Mouse (Mus musculus): ENCODE data around the gene Usp30. TPM values are rescaled to one million over a fixed set of nuclear protein-coding genes. Genes with fewer than 3 reads are reported as not detected.

Usp30 gene
- polyA plus RNA-seq, 1 experiment from 2014 or later = 20.0 TPM

DNA sequence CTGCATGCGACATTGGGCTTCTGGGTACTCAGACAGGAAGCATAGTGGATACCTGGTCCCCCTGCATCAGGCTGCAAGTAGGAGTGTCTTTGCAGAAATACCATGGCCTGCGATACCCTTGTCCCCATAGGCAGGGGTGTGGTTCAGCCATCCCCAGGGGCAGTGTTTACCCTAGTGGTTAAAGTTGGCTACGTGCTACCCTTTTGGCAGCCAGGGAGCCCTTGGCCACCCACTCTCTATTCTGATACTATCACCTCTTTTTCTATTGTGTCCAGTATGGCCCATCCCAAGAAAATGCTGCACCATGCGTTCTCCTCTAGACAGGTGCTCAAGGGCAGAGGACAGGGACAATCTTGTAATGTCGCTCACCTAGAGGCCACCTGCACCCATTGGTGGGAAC is 89.5 kb downstream of the Usp30 start:
- Histone ChIP-seq H3K36me3 (ENCODE audit: control insufficient read depth, insufficient read depth, low read length) (no peaks in the 10 kb centered on the region), H3K27ac (replicated peaks; ENCODE audit: low read depth, low read length) (no peak overlapping the region), H3K9me3 (ENCODE audit: control insufficient read depth, low read length) (no peaks in the 10 kb centered on the region), H3K4me1 (ENCODE audit: control insufficient read depth, insufficient read depth, low read length) (no peaks in the 10 kb centered on the region), H3K27me3 (ENCODE audit: control insufficient read depth, insufficient read depth, low read length) (no peaks in the 10 kb centered on the region), H3K9ac (replicated peaks; ENCODE audit: low read length) (no peak overlapping the region), H3K4me3 (replicated peaks; ENCODE audit: low read depth, low read length) (no peak overlapping the region), H3K4me2 (ENCODE audit: low read length) (no peak overlapping the region)
- DNase-seq (no peak), ATAC-seq (ENCODE audit: low FRiP score, low TSS enrichment) (no peak)
- WGBS = 83% methylated on average over 5 of the region's 5 CpGs

DNA sequence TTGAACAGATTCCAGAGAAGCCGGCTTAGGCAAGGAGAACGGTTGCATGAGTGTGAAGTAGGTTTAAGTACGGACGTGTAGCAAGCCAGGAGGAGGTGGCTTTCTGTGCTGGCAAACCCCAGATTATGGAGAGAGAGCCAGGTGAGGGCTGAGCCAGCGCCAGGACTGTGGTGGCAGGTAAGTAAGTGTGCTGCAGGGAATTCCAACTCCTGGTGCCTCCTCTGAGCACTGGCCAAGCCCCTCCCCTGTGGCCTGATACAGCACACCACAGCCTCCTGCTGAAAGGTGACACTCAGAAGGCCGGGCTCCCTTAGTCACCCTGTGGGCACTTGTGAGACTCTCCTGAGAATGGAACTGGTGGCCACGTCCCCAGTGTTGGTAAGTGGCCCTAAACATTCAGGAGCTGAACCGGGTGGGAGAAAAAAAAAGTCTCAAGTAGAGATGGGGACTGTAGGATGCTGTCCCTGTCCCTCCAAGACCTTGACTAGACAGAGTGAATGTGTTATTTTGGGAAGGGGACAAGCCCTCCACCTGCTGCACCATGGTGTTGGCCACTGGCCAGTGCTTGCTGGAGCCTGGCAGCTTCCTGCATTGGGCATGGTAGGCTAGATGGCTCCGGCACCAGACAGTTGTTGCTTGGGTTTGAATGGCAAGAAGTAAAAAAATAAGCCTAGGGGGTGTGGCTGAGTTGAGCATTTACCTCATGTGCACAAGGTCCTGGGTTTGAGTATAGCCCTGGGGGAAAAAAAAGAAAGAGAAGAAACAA is 90.1 kb downstream of the Usp30 start:
- H3K9ac ChIP-seq (replicated peaks; ENCODE audit: low read length) = no peak overlapping the region
- no peak for DNase-seq
- no peaks in the 10 kb centered on the region for H3K4me1 ChIP-seq (ENCODE audit: control insufficient read depth, insufficient read depth, low read length)
- H3K9me3 ChIP-seq (ENCODE audit: control insufficient read depth, low read length) = no peaks in the 10 kb centered on the region
- H3K4me2 ChIP-seq (ENCODE audit: low read length) = no peak overlapping the region
- H3K4me3 ChIP-seq (replicated peaks; ENCODE audit: low read depth, low read length) = no peak overlapping the region
- no peak for ATAC-seq (ENCODE audit: low FRiP score, low TSS enrichment)
- no peak overlapping the region for H3K27ac ChIP-seq (replicated peaks; ENCODE audit: low read depth, low read length)
- WGBS = 72% methylated on average over 9 of the region's 9 CpGs
- no peaks in the 10 kb centered on the region for H3K27me3 ChIP-seq (ENCODE audit: control insufficient read depth, insufficient read depth, low read length)
- no peaks in the 10 kb centered on the region for H3K36me3 ChIP-seq (ENCODE audit: control insufficient read depth, insufficient read depth, low read length)

DNA sequence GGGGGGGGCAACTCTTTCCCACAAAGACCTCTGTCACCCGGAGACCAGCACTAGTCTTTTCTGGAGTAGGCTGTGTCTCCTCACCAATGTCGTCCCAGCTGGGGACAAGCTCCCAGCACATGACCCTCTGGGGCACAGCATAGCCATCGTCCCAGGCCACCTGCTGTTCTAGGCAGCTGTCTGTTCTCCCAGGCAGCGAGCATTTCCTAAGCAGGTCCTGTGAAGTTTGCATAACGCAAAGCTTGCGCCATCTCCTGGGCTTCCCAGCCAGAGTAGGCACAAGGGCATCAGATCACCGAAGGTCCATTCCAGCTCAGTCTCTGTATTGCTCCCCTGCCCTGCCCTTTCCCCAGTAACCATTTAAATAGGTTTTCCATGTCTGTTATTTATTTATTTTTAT is 92.0 kb downstream of the Usp30 start:
- Histone ChIP-seq H3K4me3 (replicated peaks; ENCODE audit: low read depth, low read length) (no peak overlapping the region), H3K4me1 (ENCODE audit: control insufficient read depth, insufficient read depth, low read length) (no peaks in the 10 kb centered on the region), H3K27ac (replicated peaks; ENCODE audit: low read depth, low read length) (no peak overlapping the region), H3K9me3 (ENCODE audit: control insufficient read depth, low read length) (no peaks in the 10 kb centered on the region), H3K36me3 (ENCODE audit: control insufficient read depth, insufficient read depth, low read length) (no peaks in the 10 kb centered on the region), H3K4me2 (ENCODE audit: low read length) (no peak overlapping the region), H3K9ac (replicated peaks; ENCODE audit: low read length) (no peak overlapping the region), H3K27me3 (ENCODE audit: control insufficient read depth, insufficient read depth, low read length) (no peaks in the 10 kb centered on the region)
- 46% methylated on average over 7 of the region's 7 CpGs for WGBS
- ATAC-seq (ENCODE audit: low FRiP score, low TSS enrichment) (no peak), DNase-seq (no peak)

DNA sequence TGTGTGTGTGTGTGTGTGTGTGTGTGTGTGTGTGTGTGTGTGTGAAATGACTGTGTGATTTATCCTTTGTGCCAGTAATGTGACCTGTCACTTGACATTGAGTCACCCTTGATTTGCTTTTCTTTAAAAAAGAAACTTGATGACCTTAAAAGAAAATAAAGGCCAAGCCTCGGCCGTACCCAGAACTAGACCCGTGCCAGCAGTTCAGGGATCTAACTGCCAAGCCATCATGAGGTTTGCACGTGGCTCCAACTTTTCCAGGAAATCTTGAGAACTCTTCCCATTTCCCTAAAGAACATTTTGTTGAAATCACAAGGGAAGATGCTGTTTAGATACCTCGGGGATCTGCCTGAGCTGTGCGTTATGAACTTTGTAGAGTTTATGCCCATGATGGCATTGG is 96.2 kb downstream of the Usp30 start:
- Histone ChIP-seq H3K27me3 (ENCODE audit: control insufficient read depth, insufficient read depth, low read length) (no peaks in the 10 kb centered on the region), H3K27ac (replicated peaks; ENCODE audit: low read depth, low read length) (no peak overlapping the region), H3K4me2 (ENCODE audit: low read length) (no peak overlapping the region), H3K9ac (replicated peaks; ENCODE audit: low read length) (no peak overlapping the region), H3K36me3 (ENCODE audit: control insufficient read depth, insufficient read depth, low read length) (no peaks in the 10 kb centered on the region), H3K9me3 (ENCODE audit: control insufficient read depth, low read length) (no peaks in the 10 kb centered on the region), H3K4me1 (ENCODE audit: control insufficient read depth, insufficient read depth, low read length) (no peaks in the 10 kb centered on the region), H3K4me3 (replicated peaks; ENCODE audit: low read depth, low read length) (no peak overlapping the region)
- 79% methylated on average over 6 of the region's 6 CpGs for WGBS
- DNase-seq (no peak), ATAC-seq (ENCODE audit: low FRiP score, low TSS enrichment) (no peak)

DNA sequence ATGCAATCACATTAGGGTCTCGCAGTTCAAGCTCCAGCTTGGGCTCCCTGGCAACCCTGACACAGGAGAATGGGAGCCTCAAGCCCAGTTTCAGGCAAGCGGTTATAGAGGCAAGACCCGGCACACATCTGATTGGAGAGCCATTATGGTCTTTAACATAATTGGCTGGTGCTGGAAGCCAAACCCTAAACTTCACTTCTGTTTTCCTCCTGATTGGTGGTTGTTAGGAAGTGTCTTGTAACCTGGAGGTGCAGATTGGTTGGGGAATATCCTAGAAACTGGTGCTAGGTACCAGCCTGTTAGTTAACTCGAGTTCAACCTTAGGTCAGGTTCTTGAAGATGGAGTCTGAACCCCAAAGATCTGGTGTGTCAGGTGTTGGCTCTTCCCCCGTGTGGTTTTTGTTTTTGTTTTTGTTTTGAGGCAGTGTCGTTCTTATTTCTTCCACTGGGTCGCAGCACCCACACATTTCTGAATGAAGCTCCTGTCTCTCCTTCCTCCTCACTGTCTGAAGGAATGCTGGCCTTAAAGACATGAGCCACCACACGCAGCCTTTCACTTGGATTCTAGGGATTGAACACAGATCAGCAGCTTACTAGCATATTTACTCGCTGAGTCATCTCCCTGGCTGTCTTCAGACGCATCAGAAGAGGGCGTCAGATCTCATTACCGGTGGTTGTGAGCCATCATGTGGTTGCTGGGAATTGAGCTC is 97.0 kb downstream of the Usp30 start:
- DNase-seq = no peak
- H3K4me1 ChIP-seq (ENCODE audit: control insufficient read depth, insufficient read depth, low read length) = no peaks in the 10 kb centered on the region
- H3K4me3 ChIP-seq (replicated peaks; ENCODE audit: low read depth, low read length) = no peak overlapping the region
- 54% methylated on average over 12 of the region's 12 CpGs for WGBS
- no peak overlapping the region for H3K4me2 ChIP-seq (ENCODE audit: low read length)
- no peak overlapping the region for H3K27ac ChIP-seq (replicated peaks; ENCODE audit: low read depth, low read length)
- no peaks in the 10 kb centered on the region for H3K27me3 ChIP-seq (ENCODE audit: control insufficient read depth, insufficient read depth, low read length)
- H3K36me3 ChIP-seq (ENCODE audit: control insufficient read depth, insufficient read depth, low read length) = no peaks in the 10 kb centered on the region
- no peaks in the 10 kb centered on the region for H3K9me3 ChIP-seq (ENCODE audit: control insufficient read depth, low read length)
- no peak for ATAC-seq (ENCODE audit: low FRiP score, low TSS enrichment)
- no peak overlapping the region for H3K9ac ChIP-seq (replicated peaks; ENCODE audit: low read length)

DNA sequence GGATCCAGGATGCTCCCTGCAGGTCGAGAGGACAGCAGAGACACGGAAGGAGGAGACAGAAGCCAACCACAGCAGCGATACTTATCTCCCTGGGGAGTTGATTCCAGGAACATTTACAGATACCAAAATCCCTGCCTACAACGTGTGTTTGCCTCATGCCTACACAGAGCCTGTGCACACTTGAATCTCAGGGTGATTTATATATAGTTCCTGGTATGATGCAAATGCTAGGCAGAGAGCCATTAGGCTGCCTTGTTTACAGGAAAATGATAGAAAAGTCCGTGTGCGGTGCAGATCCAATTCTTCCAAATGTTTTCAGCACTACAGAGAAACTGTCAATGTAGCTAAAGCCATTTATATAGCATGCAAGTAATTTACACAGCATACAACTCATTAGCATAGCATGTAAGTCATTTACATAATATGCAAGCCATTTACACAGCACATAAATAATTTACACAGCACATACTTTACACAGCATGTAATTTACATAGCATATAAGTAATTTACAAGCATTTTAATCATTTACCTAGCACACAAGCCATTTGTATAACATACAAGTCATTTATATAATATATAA is 97.9 kb downstream of the Usp30 start:
- Histone ChIP-seq H3K4me1 (ENCODE audit: control insufficient read depth, insufficient read depth, low read length) (no peaks in the 10 kb centered on the region), H3K36me3 (ENCODE audit: control insufficient read depth, insufficient read depth, low read length) (no peaks in the 10 kb centered on the region), H3K9me3 (ENCODE audit: control insufficient read depth, low read length) (no peaks in the 10 kb centered on the region), H3K27me3 (ENCODE audit: control insufficient read depth, insufficient read depth, low read length) (no peaks in the 10 kb centered on the region), H3K27ac (replicated peaks; ENCODE audit: low read depth, low read length) (no peak overlapping the region), H3K4me3 (replicated peaks; ENCODE audit: low read depth, low read length) (no peak overlapping the region), H3K4me2 (ENCODE audit: low read length) (no peak overlapping the region), H3K9ac (replicated peaks; ENCODE audit: low read length) (no peak overlapping the region)
- WGBS = 80% methylated on average over 6 of the region's 6 CpGs
- DNase-seq = no peak
- ATAC-seq (ENCODE audit: low FRiP score, low TSS enrichment) = no peak

DNA sequence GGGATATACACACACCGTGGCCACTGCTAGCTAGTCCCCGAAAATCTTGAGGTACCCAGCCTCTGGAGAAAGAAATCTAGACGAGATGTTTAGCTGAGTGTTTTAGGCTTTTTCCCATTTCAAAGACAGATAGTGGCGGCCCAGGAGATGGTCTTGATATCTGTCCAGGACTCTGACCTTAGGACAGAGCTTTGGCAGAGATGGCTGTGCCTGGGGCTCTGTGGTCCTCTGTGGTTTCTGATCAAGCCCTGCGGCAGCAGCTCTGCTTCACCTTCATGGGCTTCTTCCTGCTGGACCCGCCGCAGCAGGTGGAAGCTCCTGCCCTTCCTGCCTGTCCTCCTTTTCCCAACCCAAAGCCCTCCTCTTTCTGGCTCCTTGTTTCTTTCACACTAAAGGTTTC is 105.1 kb downstream of the Usp30 start:
- no peak overlapping the region for H3K4me3 ChIP-seq (replicated peaks; ENCODE audit: low read depth, low read length)
- no peak for DNase-seq
- no peak overlapping the region for H3K27ac ChIP-seq (replicated peaks; ENCODE audit: low read depth, low read length)
- 90% methylated on average over 7 of the region's 7 CpGs for WGBS
- ATAC-seq (ENCODE audit: low FRiP score, low TSS enrichment) = no peak
- H3K9ac ChIP-seq (replicated peaks; ENCODE audit: low read length) = no peak overlapping the region
- H3K4me2 ChIP-seq (ENCODE audit: low read length) = no peak overlapping the region
- H3K27me3 ChIP-seq (ENCODE audit: control insufficient read depth, insufficient read depth, low read length) = peaks cover 10% of the 10 kb centered on the region; the same call in 1 of the 2 replicates
- no peaks in the 10 kb centered on the region for H3K4me1 ChIP-seq (ENCODE audit: control insufficient read depth, insufficient read depth, low read length)
- H3K9me3 ChIP-seq (ENCODE audit: control insufficient read depth, low read length) = no peaks in the 10 kb centered on the region
- H3K36me3 ChIP-seq (ENCODE audit: control insufficient read depth, insufficient read depth, low read length) = no peaks in the 10 kb centered on the region

DNA sequence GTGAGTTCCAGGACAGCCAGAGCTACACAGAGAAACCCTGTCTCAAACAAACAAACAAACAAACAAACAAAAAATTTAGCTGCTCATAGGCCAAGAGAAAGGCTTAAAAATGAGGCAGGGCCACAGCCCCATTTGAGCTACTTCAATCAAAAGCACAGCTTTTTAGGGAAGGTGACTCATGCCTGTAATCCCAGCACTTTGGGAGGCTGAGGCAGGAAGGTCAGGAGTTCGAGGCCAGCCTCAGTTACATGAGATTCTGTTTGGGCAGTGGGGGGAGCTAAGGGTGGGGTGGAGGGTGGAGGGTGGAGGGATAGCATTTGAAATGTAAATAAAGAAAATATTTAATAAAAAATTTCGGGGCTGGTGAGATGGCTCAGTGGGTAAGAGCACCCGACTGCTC is 107.7 kb downstream of the Usp30 start:
- no peak overlapping the region for H3K9ac ChIP-seq (replicated peaks; ENCODE audit: low read length)
- H3K27me3 ChIP-seq (ENCODE audit: control insufficient read depth, insufficient read depth, low read length) = peaks cover 16% of the 10 kb centered on the region; the same call in 1 of the 2 replicates
- no peak overlapping the region for H3K4me2 ChIP-seq (ENCODE audit: low read length)
- no peak overlapping the region for H3K4me3 ChIP-seq (replicated peaks; ENCODE audit: low read depth, low read length)
- H3K36me3 ChIP-seq (ENCODE audit: control insufficient read depth, insufficient read depth, low read length) = no peaks in the 10 kb centered on the region
- ATAC-seq (ENCODE audit: low FRiP score, low TSS enrichment) (no peak), DNase-seq (peak; percentile 17)
- 0 out of 2 replicates have a peak, but pooled peaks cover 3% of the 10 kb centered on the region for H3K4me1 ChIP-seq (ENCODE audit: control insufficient read depth, insufficient read depth, low read length)
- no peaks in the 10 kb centered on the region for H3K9me3 ChIP-seq (ENCODE audit: control insufficient read depth, low read length)
- H3K27ac ChIP-seq (replicated peaks; ENCODE audit: low read depth, low read length) = no peak overlapping the region
- 93% methylated on average over 3 of the region's 3 CpGs for WGBS

All from midbrain, embryonic 14.5 days (tissue).